Mouse (Mus musculus) liver, adult 2 months (tissue): ENCODE measurements around the gene Cpn1.

Experiments used
- CTCF ChIP-seq: fragments of 200-500 bp; IDR thresholded peaks from 2 replicates; pipeline ENCODE4 v1.5.1; 2011; ENCODE audit warnings: low read depth, low read length, control low read depth
- POLR2A ChIP-seq: fragments of 200-500 bp; IDR thresholded peaks from 2 replicates; pipeline ENCODE4 v1.6.1; 2011; ENCODE audit warnings: low read length, control low read depth; ENCODE audit not compliant: insufficient read depth; ENCODE audit errors: extremely low read depth

DNA sequence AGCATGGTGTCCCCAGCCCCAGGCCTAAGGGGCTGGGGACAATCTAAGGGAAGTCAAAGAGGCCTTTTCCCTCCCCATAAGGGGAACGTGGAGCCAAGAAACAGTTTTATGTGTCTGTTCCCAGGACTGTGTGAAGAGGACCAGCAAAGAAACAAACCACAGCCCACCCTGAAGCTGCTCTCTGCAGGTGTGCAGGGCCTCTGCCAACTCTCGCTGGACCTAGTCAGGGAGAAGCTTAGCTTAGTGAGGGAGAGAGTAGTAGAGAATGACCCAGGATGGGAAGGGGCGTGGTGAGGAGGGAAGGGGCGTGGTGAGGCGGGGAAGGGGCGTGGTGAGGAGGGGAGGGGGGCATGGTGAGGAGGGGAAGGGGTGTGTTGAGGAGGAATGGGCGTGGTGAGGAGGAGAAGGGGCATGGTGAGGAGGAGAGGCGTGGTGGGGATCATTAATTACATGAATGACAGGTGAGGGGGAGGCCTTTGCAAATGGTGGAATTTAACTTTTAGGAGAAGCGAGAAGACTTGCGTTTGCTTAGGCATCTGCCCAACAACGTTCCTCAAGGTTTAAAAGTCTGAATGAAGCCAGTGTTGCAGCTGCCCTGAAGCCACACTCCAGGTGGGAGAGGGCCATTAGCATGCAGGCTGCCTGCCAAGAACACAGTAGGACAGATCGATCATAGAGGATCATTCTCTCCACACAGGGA is 37.1 kb downstream of the Cpn1 start:
- no peak for TF ChIP-seq CTCF
- TF ChIP-seq POLR2A: no peak
